Mouse (Mus musculus) olfactory bulb, adult 2 months (tissue): ENCODE measurements around the gene Camta2.

Experiments
- CTCF ChIP-seq: fragments of 200-500 bp; IDR thresholded peaks from 2 replicates; pipeline ENCODE4 v1.5.1; 2012; ENCODE audit warnings: low read depth, mild to moderate bottlenecking, low read length, moderate library complexity; ENCODE audit not compliant: insufficient read depth
- POLR2A ChIP-seq: fragments of 200-500 bp; IDR thresholded peaks from 2 replicates; pipeline ENCODE4 v1.6.1; 2012; ENCODE audit warnings: mild to moderate bottlenecking, low read depth, low read length, moderate library complexity; ENCODE audit not compliant: insufficient read depth

DNA sequence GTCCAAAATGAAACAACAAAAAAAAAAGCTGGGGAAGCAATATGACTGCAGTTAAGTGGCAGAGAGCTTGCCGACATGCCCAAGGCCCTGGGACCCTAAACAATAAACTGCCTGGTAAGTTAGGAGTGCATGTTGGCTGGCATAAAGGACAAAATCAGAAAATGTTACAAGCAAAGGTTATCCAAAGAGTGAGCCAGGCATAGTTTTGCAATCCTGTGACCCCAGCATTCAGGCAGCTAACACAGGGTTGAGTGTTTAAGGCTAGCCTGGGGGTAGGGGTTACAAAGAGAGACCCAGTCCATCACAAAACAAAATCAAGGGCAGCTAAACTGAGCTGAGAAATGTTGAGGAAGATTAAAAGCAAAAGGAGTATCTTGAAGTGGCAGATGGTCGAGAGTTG, 11.1 kb upstream of the Camta2 start:
- TF ChIP-seq CTCF: no peak
- no peak for TF ChIP-seq POLR2A
